In the genomic region with DNA sequence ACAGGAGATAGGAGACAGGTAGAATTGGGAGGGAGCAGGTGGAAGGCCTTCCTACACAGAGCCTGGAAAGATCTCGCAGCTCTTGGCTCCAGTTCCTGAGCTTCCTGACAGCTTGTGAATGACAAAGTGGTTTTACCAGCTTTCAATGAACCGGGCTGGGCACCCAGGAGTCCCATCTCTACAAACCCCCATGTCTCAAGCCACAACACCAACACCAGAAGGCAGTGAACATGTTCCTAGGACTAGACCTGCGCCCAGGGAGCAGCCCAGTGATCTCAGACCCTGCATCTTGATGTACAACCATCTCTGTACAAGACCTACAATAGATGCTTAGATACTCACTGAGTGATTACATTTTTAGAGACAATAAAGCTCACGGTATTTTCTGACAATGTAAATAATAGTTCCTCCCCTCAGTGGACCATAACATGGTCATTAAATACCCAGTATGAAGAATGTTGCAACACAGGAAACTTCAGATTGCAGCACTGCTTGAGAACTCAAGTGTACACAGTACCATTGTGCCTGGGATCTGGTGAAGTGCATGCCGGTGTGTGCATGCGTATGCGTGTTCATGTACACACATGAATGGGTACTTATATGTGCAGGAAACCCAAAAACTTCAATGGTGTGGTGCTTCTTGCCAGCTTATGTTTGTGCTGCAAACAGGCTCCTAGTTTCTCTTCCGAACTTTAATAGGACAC, we compare ENCODE assay signal across 11 mouse cellular contexts. TPM values are rescaled to one million over a fixed set of nuclear protein-coding genes. Genes with fewer than 3 reads are reported as not detected.
DNase-seq lines count a peak whose midpoint lies in the region; ATAC-seq and TF ChIP-seq lines count a peak whose summit lies in the region.
"Had no signal": no experiment of that assay in that cellular context is flagged by ENCODE, and none has a peak within 500 bp of the region (broad histone marks: within the 10 kb centered on the region; RNA-seq: fewer than 3 reads in every experiment).

No protein-coding gene starts in this region.

- DNase-seq in kidney, adult 9 months, result no peak
- DNase-seq in MEL (ENCODE audit: low read depth, low spot score), result no peak
- no peak for DNase-seq in left cerebral cortex, adult 18-20 months (ENCODE audit: low spot score in 2 of 2)
- no peak for DNase-seq in layer of hippocampus, adult 8-10 months (ENCODE audit: low spot score in 2 of 2)
- DNase-seq: cerebellum, adult 9-10 months; gastrocnemius, postnatal 10 days; right cerebral cortex, postnatal 14 days had no signal

- no peak overlapping the region for H3K4me2 ChIP-seq in kidney, embryonic 15.5 days
- no peak overlapping the region for H3K4me2 ChIP-seq in embryonic facial prominence, embryonic 15.5 days (replicated peaks)
- H3K4me2 ChIP-seq: hindbrain, embryonic 12.5 days had no signal

- H3K27ac ChIP-seq in kidney, embryonic 15.5 days, result peak overlapping the region; percentile 83
- H3K27ac ChIP-seq in MEL (ENCODE audit: control insufficient read depth, low read depth, low read length), result peak overlapping the region; percentile 70
- peak overlapping the region; percentile 78 for H3K27ac ChIP-seq in embryonic facial prominence, embryonic 15.5 days (replicated peaks)
- H3K27ac ChIP-seq: hindbrain, embryonic 12.5 days had no signal

- TF ChIP-seq POLR2A in MEL (IDR thresholded peaks at IDR 0.05; ENCODE audit: control insufficient read depth in 1 of 2, insufficient read depth in 1 of 2, low read depth in 1 of 2, low read length in 2 of 2, poor library complexity in 1 of 2), result no peak

- ATAC-seq in kidney, embryonic 15.5 days (replicated peaks; ENCODE audit: low FRiP score), result no peak
- ATAC-seq in embryonic facial prominence, embryonic 15.5 days (ENCODE audit: insufficient number of reproducible peaks, low FRiP score, low TSS enrichment, low read depth), result no peak
- ATAC-seq in megakaryocyte, adult 5-6 weeks (ENCODE audit: poor library complexity, severe bottlenecking), result peak; percentile 42

- no peak for TF ChIP-seq EP300 in MEL (IDR thresholded peaks at IDR 0.05; ENCODE audit: low read depth in 1 of 2, low read length in 2 of 2)

- H3K4me3 ChIP-seq in kidney, embryonic 15.5 days (replicated peaks), result no peak overlapping the region
- no peak overlapping the region for H3K4me3 ChIP-seq in MEL (ENCODE audit: control insufficient read depth in 1 of 2, insufficient read depth in 1 of 2, low read depth in 2 of 2, low read length in 2 of 2)
- no peak overlapping the region for H3K4me3 ChIP-seq in embryonic facial prominence, embryonic 15.5 days (replicated peaks)
- H3K4me3 ChIP-seq: hindbrain, embryonic 12.5 days had no signal

- no peaks in the 10 kb centered on the region for H3K9me3 ChIP-seq in kidney, embryonic 15.5 days (replicated peaks)
- no peaks in the 10 kb centered on the region for H3K9me3 ChIP-seq in MEL (replicated peaks; ENCODE audit: insufficient read depth, low read length)
- H3K9me3 ChIP-seq in embryonic facial prominence, embryonic 15.5 days (replicated peaks), result no peaks in the 10 kb centered on the region
- H3K9me3 ChIP-seq: hindbrain, embryonic 12.5 days had no signal

- no peak overlapping the region for H3K9ac ChIP-seq in kidney, embryonic 15.5 days
- H3K9ac ChIP-seq in MEL (ENCODE audit: control insufficient read depth, low read depth, low read length, poor library complexity, severe bottlenecking), result peak overlapping the region; percentile 31; the same call in 1 of the 2 replicates
- no peak overlapping the region for H3K9ac ChIP-seq in embryonic facial prominence, embryonic 15.5 days
- H3K9ac ChIP-seq: hindbrain, embryonic 12.5 days had no signal

- 67% methylated on average over 8 of the region's 8 CpGs for WGBS in kidney, embryonic 15.5 days
- 70% methylated on average over 8 of the region's 8 CpGs for WGBS in embryonic facial prominence, embryonic 15.5 days

- TF ChIP-seq RAD21 in MEL (IDR thresholded peaks at IDR 0.05; ENCODE audit: low read depth, low read length), result no peak

- peaks cover 62% of the 10 kb centered on the region for H3K79me2 ChIP-seq in MEL (ENCODE audit: control insufficient read depth, insufficient read depth, low read length, poor library complexity)

- H3K27me3 ChIP-seq in kidney, embryonic 15.5 days, result no peaks in the 10 kb centered on the region
- no peaks in the 10 kb centered on the region for H3K27me3 ChIP-seq in MEL (ENCODE audit: control insufficient read depth in 1 of 2, insufficient read depth in 2 of 2, low read length in 2 of 2)
- no peaks in the 10 kb centered on the region for H3K27me3 ChIP-seq in embryonic facial prominence, embryonic 15.5 days
- H3K27me3 ChIP-seq: hindbrain, embryonic 12.5 days had no signal

- H3K36me3 ChIP-seq in kidney, embryonic 15.5 days, result peaks cover 13% of the 10 kb centered on the region
- H3K36me3 ChIP-seq in MEL (ENCODE audit: control insufficient read depth in 1 of 2, insufficient read depth in 2 of 2, low read length in 2 of 2), result peaks cover 0 to 51% of the 10 kb centered on the region in 2 experiments; a peak in 2 of 4 replicates
- no peaks in the 10 kb centered on the region for H3K36me3 ChIP-seq in embryonic facial prominence, embryonic 15.5 days

- TF ChIP-seq CTCF in MEL (IDR thresholded peaks at IDR 0.05 in 2 of 3, conservative IDR thresholded peaks at IDR 0.05 in 1 of 3; ENCODE audit: control insufficient read depth in 1 of 3, insufficient read depth in 1 of 3, low read depth in 2 of 3, low read length in 3 of 3, poor library complexity in 1 of 3, severe bottlenecking in 1 of 3), result no peak

- H3K4me1 ChIP-seq in kidney, embryonic 15.5 days, result peaks cover 98% of the 10 kb centered on the region
- H3K4me1 ChIP-seq in MEL (ENCODE audit: control insufficient read depth in 1 of 2, insufficient read depth in 2 of 2, low read length in 2 of 2), result peaks cover 31 to 56% of the 10 kb centered on the region in 2 experiments
- H3K4me1 ChIP-seq in embryonic facial prominence, embryonic 15.5 days, result peaks cover 66% of the 10 kb centered on the region

TF ChIP-seq in MEL, 35 proteins besides CTCF, POLR2A, EP300 and RAD21:
- TF ChIP-seq MAFK (IDR thresholded peaks at IDR 0.05; ENCODE audit: borderline replicate concordance, low read depth, low read length) (no peak), ELF1 (IDR thresholded peaks at IDR 0.05; ENCODE audit: low read depth, low read length) (no peak), CHD2 (IDR thresholded peaks at IDR 0.05; ENCODE audit: low read length) (no peak), MXI1 (IDR thresholded peaks at IDR 0.05; ENCODE audit: low read depth, low read length) (no peak), ZNF384 (IDR thresholded peaks at IDR 0.05; ENCODE audit: low read depth, low read length) (no peak), ETS1 (IDR thresholded peaks at IDR 0.05; ENCODE audit: low read depth, low read length) (no peak), UBTF (IDR thresholded peaks at IDR 0.05; ENCODE audit: borderline replicate concordance, insufficient read depth, low read depth, low read length) (no peak), TBP (IDR thresholded peaks at IDR 0.05; ENCODE audit: low read depth, low read length) (no peak), MYC (IDR thresholded peaks at IDR 0.05; ENCODE audit: low read depth, low read length) (no peak), USF2 (IDR thresholded peaks at IDR 0.05; ENCODE audit: borderline replicate concordance in 1 of 2, insufficient read depth in 1 of 2, low read depth in 1 of 2, low read length in 2 of 2) (no peak), KAT2A (conservative IDR thresholded peaks at IDR 0.05; ENCODE audit: low read depth, low read length) (no peak), MEF2A (IDR thresholded peaks at IDR 0.05; ENCODE audit: extremely low read depth, insufficient replicate concordance, low read depth, low read length, poor library complexity, severe bottlenecking) (no peak), TCF12 (IDR thresholded peaks at IDR 0.05; ENCODE audit: low read depth, low read length) (no peak), POLR2AphosphoS5 (IDR thresholded peaks at IDR 0.05; ENCODE audit: borderline replicate concordance, low read depth, low read length) (no peak), SIN3A (IDR thresholded peaks at IDR 0.05; ENCODE audit: low read length) (no peak), GATA1 (IDR thresholded peaks at IDR 0.05; ENCODE audit: low read depth, low read length) (no peak), ZKSCAN1 (IDR thresholded peaks at IDR 0.05; ENCODE audit: low read depth, low read length) (no peak), JUND (IDR thresholded peaks at IDR 0.05; ENCODE audit: low read depth, low read length) (no peak)

RNA-seq across cellular contexts. Expression of a gene that starts 10.1 kb away (rescaled TPM):
- 56.2 and 60.2 TPM in 2 replicates for polyA plus RNA-seq in kidney, embryonic 15.5 days (2015; fragmentation: Nextera tagmentation; extraction: Ambion mirVana)
- total RNA-seq in MEL (2012; rRNA removed), result 59.3 and 65.1 TPM in 2 replicates
- polyA plus RNA-seq in MEL (2012; ENCODE audit: insufficient read depth in 1 of 2, insufficient read length in 2 of 2, low read depth in 1 of 2, low replicate concordance in 2 of 2, missing spikeins in 1 of 2), result 100 to 1,000 TPM; 158 to 176 TPM
- 41.1 and 41.7 TPM in 2 replicates for polyA plus RNA-seq in embryonic facial prominence, embryonic 15.5 days (2015; fragmentation: Nextera tagmentation; extraction: Ambion mirVana)
- total RNA-seq in megakaryocyte, adult 5-6 weeks (2015), result 464 and 549 TPM in 2 replicates
- total RNA-seq in megakaryocyte, adult 5-6 weeks (2017), result 759 and 878 TPM in 2 replicates
- 10 to 100 TPM; 74.4 to 78.9 TPM for total RNA-seq in left cerebral cortex, adult 18-20 months (2021)
- total RNA-seq in layer of hippocampus, adult 8-10 months (2022), result 100 to 1,000 TPM in 3 of 4 experiments, 10 to 100 TPM in 1; 89.0 to 116 (median 104) TPM
